Mouse (Mus musculus) kidney, embryonic 15.5 days (tissue): Measurements from ENCODE around the gene Fnbp1. TPM values are rescaled to one million over a fixed set of nuclear protein-coding genes. Genes with fewer than 3 reads are reported as not detected.

Experiments
- ATAC-seq: fragments of 200-750 bp; cut with Nextera tagmentation; replicated peaks from 2 replicates; pipeline ENCODE4 v1.8.0; 2017; ENCODE audit warnings: moderate TSS enrichment; ENCODE audit not compliant: low FRiP score
- H3K27ac ChIP-seq: fragments of 300-500 bp; sonication (generic); 2 replicates; pipeline ENCODE4 v1.5.1; 2015; ENCODE audit warnings: mild to moderate bottlenecking, inconsistent platforms
- H3K27me3 ChIP-seq: fragments of 300-500 bp; sonication (generic); 2 replicates; pipeline ENCODE4 v1.6.1; 2015; ENCODE audit warnings: inconsistent platforms
- H3K36me3 ChIP-seq: fragments of 300-500 bp; sonication (generic); 2 replicates; pipeline ENCODE4 v1.6.1; 2015; ENCODE audit warnings: inconsistent platforms
- H3K4me1 ChIP-seq: fragments of 300-500 bp; sonication (generic); 2 replicates; pipeline ENCODE4 v1.6.1; 2015; ENCODE audit warnings: inconsistent platforms
- H3K4me2 ChIP-seq: fragments of 300-500 bp; sonication (generic); 2 replicates; pipeline ENCODE4 v1.6.1; 2015; ENCODE audit warnings: moderate library complexity, mild to moderate bottlenecking, inconsistent platforms
- H3K4me3 ChIP-seq: fragments of 300-500 bp; sonication (generic); replicated peaks from 2 replicates; pipeline ENCODE4 v1.5.1; 2015; ENCODE audit warnings: mild to moderate bottlenecking, inconsistent platforms
- H3K9ac ChIP-seq: fragments of 300-500 bp; sonication (generic); 2 replicates; pipeline ENCODE4 v1.6.1; 2015; ENCODE audit warnings: mild to moderate bottlenecking, inconsistent platforms
- H3K9me3 ChIP-seq: fragments of 300-500 bp; sonication (generic); replicated peaks from 2 replicates; pipeline ENCODE4 v1.6.1; 2016; ENCODE audit warnings: inconsistent platforms
- whole genome bisulfite sequencing: fragments of 180-500 bp; shearing (Covaris S2); methylation state at CpG from one replicate; pipeline ENCODE4 v1.1.7; 2015; ENCODE audit warnings: mixed read lengths; 5-methylcytosine and 5-hydroxymethylcytosine counted together
- polyA plus RNA-seq: library from polyadenylated mRNA; unstranded; fragments of >200 nt; fragmentation: Nextera tagmentation; extraction: Ambion mirVana; gene quantifications from 2 replicates; pipeline ENCODE4 v1.2.1, GENCODE M21; 2015

The Fnbp1 gene
- polyA plus RNA-seq, 1 experiment from 2014 or later, result 22.4 TPM

DNA sequence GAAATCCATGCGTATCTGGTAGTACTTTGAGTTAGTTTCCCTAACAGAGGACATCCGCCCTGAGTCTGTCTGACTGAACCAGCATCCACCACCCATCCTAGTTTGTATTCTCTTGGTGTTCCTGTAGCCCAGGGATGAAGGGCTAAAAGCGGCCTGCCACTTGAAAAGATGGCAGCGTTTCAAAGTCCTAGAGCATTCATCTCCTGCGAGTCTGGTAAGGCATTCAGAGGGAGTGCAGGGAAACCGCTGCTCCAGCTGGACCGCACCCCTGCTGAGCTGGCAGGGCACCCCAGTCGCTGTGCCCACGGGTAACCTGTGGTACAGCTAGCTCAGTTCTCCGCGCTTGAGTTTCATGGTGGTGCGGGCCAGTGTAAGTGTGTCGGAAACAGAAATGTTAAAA, 22.0 kb downstream of the Fnbp1 start:
- H3K27ac ChIP-seq, result no peak overlapping the region
- 83% methylated on average over 13 of the region's 13 CpGs for WGBS
- no peaks in the 10 kb centered on the region for H3K36me3 ChIP-seq
- H3K9me3 ChIP-seq, result no peaks in the 10 kb centered on the region
- ATAC-seq, result no peak
- no peak overlapping the region for H3K4me2 ChIP-seq
- H3K9ac ChIP-seq, result no peak overlapping the region
- H3K4me3 ChIP-seq, result no peak overlapping the region
- H3K27me3 ChIP-seq, result no peaks in the 10 kb centered on the region
- peaks cover 25% of the 10 kb centered on the region for H3K4me1 ChIP-seq

GRCm38 (mm10) chr2:31118639-31119380, 23.0 kb downstream of the Fnbp1 start:
- Histone ChIP-seq H3K27ac (no peak overlapping the region), H3K9ac (no peak overlapping the region), H3K4me3 (no peak overlapping the region), H3K4me2 (no peak overlapping the region), H3K9me3 (no peaks in the 10 kb centered on the region), H3K4me1 (peaks cover 25% of the 10 kb centered on the region), H3K36me3 (no peaks in the 10 kb centered on the region), H3K27me3 (no peaks in the 10 kb centered on the region)
- WGBS, result 87% methylated on average over 10 of the region's 10 CpGs
- ATAC-seq, result no peak

DNA sequence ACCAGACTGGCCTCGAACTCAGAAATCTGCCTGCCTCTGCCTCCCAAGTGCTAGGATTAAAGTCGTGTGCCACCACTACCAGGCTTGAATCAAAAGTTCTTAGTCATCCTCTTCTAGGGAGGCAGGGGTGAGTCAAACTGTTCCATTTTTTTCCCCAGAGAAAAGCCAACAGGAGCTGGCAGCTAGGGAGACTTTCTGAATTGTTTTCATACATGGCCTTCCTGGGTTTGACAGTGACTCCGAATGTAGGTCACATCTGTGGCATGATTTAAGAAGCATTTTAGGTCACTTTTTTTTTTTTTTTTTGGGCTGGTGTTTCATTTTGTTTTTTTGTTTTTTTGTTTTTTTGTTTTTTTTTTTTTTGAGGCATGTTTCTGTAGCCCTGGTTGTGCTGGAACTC, 23.6 kb downstream of the Fnbp1 start:
- 90% methylated on average over 3 of the region's 3 CpGs for WGBS
- Histone ChIP-seq H3K27me3 (no peaks in the 10 kb centered on the region), H3K4me2 (no peak overlapping the region), H3K9ac (no peak overlapping the region), H3K36me3 (no peaks in the 10 kb centered on the region), H3K4me1 (peaks cover 25% of the 10 kb centered on the region), H3K9me3 (no peaks in the 10 kb centered on the region), H3K4me3 (no peak overlapping the region), H3K27ac (no peak overlapping the region)
- ATAC-seq, result no peak

DNA sequence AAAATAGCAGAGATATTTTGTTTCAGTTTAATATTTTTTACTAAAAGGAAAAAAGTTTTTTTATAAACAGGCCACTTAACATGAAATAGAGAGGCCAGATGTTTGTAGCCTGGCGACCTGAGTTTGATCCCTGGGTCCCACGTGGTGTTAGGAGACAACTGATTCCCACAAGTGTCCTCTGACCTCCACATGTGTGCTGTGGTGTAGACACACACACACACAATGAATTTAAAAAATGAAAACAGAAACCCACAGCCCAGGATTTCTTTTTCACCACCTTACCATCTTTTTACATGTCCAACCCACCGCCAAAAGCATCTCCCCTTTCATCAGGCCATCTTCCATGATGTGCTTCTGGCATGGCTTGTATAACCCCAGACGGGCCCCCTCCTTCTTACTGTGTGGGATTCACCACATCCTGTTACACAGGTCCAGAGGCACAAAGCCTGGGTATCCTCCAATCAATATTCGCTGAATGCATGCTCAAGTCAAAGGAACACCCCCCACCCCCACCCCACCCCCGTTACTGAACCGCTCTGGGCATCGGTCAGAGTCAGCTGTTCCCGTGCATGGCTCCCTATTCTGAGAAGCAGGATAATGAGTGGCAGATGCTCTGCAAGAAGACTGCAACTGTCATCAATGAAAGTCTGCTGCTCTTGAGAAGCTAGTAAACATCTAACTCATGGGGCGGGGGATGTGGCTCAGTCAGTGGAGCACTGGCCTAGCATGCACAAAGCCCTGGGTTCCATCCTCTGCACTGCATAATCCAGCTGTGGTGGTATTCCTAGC, 25.7 kb downstream of the Fnbp1 start:
- WGBS, result 54% methylated on average over 10 of the region's 10 CpGs
- ATAC-seq, result no peak

DNA sequence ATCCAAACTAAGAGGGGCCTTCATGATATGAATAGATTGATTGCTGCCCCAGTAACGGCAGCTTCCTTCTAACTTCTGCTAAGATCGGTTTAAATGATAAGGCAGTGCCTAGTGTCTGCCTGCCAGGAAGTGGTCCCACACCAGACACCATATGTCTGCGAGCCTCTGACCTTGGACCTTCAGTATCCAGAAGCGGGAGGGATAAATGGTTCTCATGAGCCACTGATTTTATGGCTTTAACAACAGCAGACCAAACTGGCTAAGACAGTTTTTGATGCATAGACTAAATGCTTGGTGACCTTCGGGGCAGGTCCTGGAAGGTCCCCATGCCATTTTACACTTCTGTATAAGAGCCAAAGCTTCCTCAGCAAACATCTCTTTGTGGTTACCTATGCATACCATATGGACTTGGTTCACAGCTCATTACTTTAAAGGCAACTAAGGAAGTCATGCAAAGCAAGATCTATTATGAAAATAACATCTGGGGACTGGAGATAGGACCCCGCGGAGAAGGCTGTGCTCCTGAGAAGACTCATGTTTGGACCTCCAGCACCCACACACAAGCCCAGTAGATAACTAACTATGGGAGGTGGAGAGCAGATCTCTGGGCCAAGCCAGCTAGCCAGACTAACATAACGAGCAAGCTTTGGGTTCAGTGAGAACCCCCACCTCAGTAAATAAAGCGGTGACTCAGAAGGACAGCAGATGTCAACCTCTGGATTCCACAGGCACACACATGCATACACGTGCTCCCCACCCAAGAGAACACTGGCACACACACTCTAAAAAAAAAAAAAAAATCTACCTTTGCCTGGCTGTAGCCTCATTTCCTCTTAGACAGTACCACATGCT, 26.5 kb downstream of the Fnbp1 start:
- peak overlapping the region; percentile 60; the same call in 1 of the 2 replicates for H3K27ac ChIP-seq
- H3K27me3 ChIP-seq, result no peaks in the 10 kb centered on the region
- H3K4me3 ChIP-seq, result no peak overlapping the region
- ATAC-seq, result no peak
- no peak overlapping the region for H3K4me2 ChIP-seq
- no peaks in the 10 kb centered on the region for H3K36me3 ChIP-seq
- 20% methylated on average over 10 of the region's 10 CpGs for WGBS
- H3K9me3 ChIP-seq, result no peaks in the 10 kb centered on the region
- no peak overlapping the region for H3K9ac ChIP-seq
- peaks cover 19% of the 10 kb centered on the region for H3K4me1 ChIP-seq

More for the DNA sequence above, 25.7 kb downstream of the Fnbp1 start:
- no peak overlapping the region for H3K4me3 ChIP-seq
- no peak overlapping the region for H3K9ac ChIP-seq
- H3K27me3 ChIP-seq, result no peaks in the 10 kb centered on the region
- H3K4me1 ChIP-seq, result peaks cover 22% of the 10 kb centered on the region
- no peaks in the 10 kb centered on the region for H3K36me3 ChIP-seq
- peak overlapping the region; percentile 60; the same call in 1 of the 2 replicates for H3K27ac ChIP-seq
- H3K4me2 ChIP-seq, result no peak overlapping the region
- H3K9me3 ChIP-seq, result no peaks in the 10 kb centered on the region

GRCm38 (mm10) chr2:31114205-31114604, 27.6 kb downstream of the Fnbp1 start:
- H3K4me3 ChIP-seq, result no peak overlapping the region
- H3K36me3 ChIP-seq, result no peaks in the 10 kb centered on the region
- 96% methylated on average over 2 of the region's 2 CpGs for WGBS
- H3K4me1 ChIP-seq, result peaks cover 24% of the 10 kb centered on the region
- no peaks in the 10 kb centered on the region for H3K27me3 ChIP-seq
- no peak overlapping the region for H3K27ac ChIP-seq
- no peak overlapping the region for H3K9ac ChIP-seq
- H3K4me2 ChIP-seq, result no peak overlapping the region
- ATAC-seq, result no peak
- no peaks in the 10 kb centered on the region for H3K9me3 ChIP-seq

- 78% methylated on average over 6 of the region's 6 CpGs for WGBS
These were observed 30.1 kb downstream of the Fnbp1 start for GRCm38 (mm10) chr2:31111685-31112084.

DNA sequence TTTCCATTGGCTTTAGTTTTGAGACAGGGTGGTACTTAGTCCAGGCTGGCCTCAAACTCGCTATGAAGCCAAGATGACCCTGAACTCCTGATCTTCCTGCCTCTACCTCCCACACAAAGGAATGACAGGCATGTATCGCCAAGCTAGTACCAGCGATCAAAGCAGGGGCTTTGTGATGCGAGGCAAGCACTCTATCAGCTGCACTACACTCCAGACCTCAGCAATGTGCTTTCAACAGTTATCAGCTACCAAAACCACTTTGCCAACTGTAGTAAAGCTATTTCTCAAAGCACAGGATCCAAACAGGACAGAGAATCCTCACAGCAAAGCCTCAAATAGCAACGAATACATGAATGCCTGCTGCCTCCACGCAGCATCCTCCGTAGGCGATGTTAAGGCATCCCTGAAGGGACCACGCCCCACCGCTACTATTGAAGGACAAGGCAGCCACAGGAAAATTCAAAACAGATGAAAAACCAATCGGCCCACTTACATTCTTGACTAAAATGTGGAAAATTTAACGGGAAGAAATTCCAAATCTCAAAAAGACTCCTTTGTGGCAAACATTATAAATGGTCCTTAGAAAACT, 31.8 kb downstream of the Fnbp1 start:
- Histone ChIP-seq H3K27ac (no peak overlapping the region), H3K36me3 (no peaks in the 10 kb centered on the region), H3K4me2 (no peak overlapping the region), H3K27me3 (no peaks in the 10 kb centered on the region), H3K9ac (no peak overlapping the region), H3K4me3 (no peak overlapping the region), H3K4me1 (peaks cover 31% of the 10 kb centered on the region), H3K9me3 (no peaks in the 10 kb centered on the region)
- ATAC-seq, result no peak
- 76% methylated on average over 12 of the region's 12 CpGs for WGBS

More at GRCm38 (mm10) chr2:31111685-31112084, 30.1 kb downstream of the Fnbp1 start:
- ATAC-seq, result no peak
- no peak overlapping the region for H3K4me2 ChIP-seq
- H3K4me1 ChIP-seq, result peaks cover 40% of the 10 kb centered on the region
- H3K9ac ChIP-seq, result no peak overlapping the region
- no peak overlapping the region for H3K4me3 ChIP-seq
- H3K36me3 ChIP-seq, result no peaks in the 10 kb centered on the region
- no peaks in the 10 kb centered on the region for H3K27me3 ChIP-seq
- no peak overlapping the region for H3K27ac ChIP-seq
- no peaks in the 10 kb centered on the region for H3K9me3 ChIP-seq

- Histone ChIP-seq H3K36me3 (no peaks in the 10 kb centered on the region), H3K27ac (0 out of 2 replicates have a peak overlapping the region, but pooled peaks have one; percentile 28), H3K9me3 (no peaks in the 10 kb centered on the region), H3K4me2 (no peak overlapping the region), H3K4me1 (peaks cover 37% of the 10 kb centered on the region), H3K9ac (no peak overlapping the region), H3K27me3 (no peaks in the 10 kb centered on the region), H3K4me3 (no peak overlapping the region)
- ATAC-seq, result no peak
- WGBS, result 64% methylated on average over 6 of the region's 6 CpGs
These were observed 33.6 kb downstream of the Fnbp1 start for GRCm38 (mm10) chr2:31108186-31108585.

GRCm38 (mm10) chr2:31106621-31107320, 35.0 kb downstream of the Fnbp1 start:
- peak overlapping the region; percentile 21 for H3K4me2 ChIP-seq
- H3K27me3 ChIP-seq, result no peaks in the 10 kb centered on the region
- ATAC-seq, result no peak
- H3K4me3 ChIP-seq, result no peak overlapping the region
- peak overlapping the region; percentile 67 for H3K27ac ChIP-seq
- H3K36me3 ChIP-seq, result no peaks in the 10 kb centered on the region
- H3K9ac ChIP-seq, result no peak overlapping the region
- H3K4me1 ChIP-seq, result peaks cover 38% of the 10 kb centered on the region
- 32% methylated on average over 11 of the region's 11 CpGs for WGBS
- no peaks in the 10 kb centered on the region for H3K9me3 ChIP-seq

- Histone ChIP-seq H3K4me1 (peaks cover 38% of the 10 kb centered on the region), H3K27ac (no peak overlapping the region), H3K4me2 (no peak overlapping the region), H3K4me3 (no peak overlapping the region), H3K36me3 (no peaks in the 10 kb centered on the region), H3K9me3 (no peaks in the 10 kb centered on the region), H3K9ac (no peak overlapping the region), H3K27me3 (no peaks in the 10 kb centered on the region)
- no peak for ATAC-seq
- 91% methylated on average over 3 of the region's 3 CpGs for WGBS
These were observed 35.8 kb downstream of the Fnbp1 start for GRCm38 (mm10) chr2:31106004-31106403.
